Mouse (Mus musculus) liver (tissue): ENCODE results near the gene Retnlg.
"Not testable (repeated sequence)": the region's sequence is repeated elsewhere in the genome, so short reads cannot be mapped to it uniquely, and the experiment has no call there.

Experiments
- DNase-seq: peaks from one replicate; pipeline ENCODE4 v3.0.0-alpha.2; 2020; ENCODE audit warnings: mixed read lengths

Gene Retnlg

GRCm38 (mm10) chr16:48872321-48872720 lies at the start of gene Retnlg:
Gene Retnlg, plus strand, starts transcription at chr16:48872621.
- no peak for DNase-seq

DNA sequence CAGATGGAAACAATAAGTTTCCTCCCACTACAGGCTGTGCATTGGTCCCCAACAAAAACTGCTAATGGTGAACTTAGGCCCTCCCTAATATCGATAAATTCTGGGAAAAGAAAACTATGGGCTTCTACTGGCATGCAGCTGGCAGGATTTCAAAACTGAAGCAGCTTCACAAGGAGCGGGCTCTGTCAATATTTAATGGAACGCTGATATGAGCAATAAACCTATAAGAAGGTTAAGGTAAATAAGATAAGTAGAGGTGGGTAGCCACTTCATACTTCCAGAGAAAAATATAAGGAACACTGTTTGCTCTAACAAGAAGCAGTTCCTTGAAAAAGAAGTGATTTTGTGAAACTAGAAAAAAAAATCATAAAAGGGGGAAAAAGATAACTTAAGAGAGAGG lies 45.9 kb upstream of the Retnlg start:
- no peak for DNase-seq

- DNase-seq: no peak
These were observed 44.8 kb upstream of the Retnlg start for GRCm38 (mm10) chr16:48827625-48828024.

- DNase-seq: no peak
These were observed 43.4 kb upstream of the Retnlg start for GRCm38 (mm10) chr16:48829060-48829459.

DNA sequence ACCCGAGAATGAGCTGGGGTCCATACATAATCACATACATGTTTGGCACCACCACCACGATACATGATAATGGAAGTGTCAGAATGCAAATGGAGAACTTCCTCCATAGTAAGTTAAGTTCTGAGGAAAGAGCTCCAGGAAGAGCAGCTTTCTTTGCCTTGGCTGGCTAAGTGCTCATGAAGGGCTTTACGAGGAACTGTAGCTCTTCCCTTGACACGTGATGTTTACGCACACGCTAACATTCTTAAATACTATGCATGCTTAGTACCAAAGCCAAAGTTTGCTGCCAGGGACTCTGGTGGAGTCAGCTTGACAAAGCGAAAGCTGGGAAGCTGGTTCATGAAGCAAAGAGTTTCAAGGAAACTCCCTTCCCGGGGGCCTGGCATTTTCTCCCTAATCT lies 40.4 kb upstream of the Retnlg start:
- no peak for DNase-seq

DNA sequence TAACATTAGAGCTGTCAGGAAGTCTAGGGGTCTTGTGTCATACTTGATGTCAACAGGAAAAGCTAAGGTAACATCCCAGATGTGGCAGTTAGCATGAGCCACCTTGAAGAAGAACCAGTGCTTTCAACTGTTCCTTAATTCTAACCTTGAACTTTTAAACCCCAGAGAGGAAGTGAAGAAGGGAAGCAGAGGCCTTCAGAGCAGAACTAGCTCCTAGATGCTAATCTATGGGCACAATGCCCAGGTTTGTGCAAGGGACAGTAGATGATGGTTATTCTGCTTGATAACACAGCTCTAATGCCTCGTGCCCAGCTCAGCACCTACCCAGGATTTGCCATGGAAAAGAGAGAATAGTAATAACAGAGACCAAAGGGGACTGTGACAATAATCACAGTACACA lies 38.8 kb upstream of the Retnlg start:
- not testable (repeated sequence) for DNase-seq

- DNase-seq: no peak
These were observed 30.2 kb upstream of the Retnlg start, which contains the start of gene Retnla for GRCm38 (mm10) chr16:48842266-48842665. Gene Retnla, plus strand, starts transcription at chr16:48842551.

- DNase-seq: no peak
These were observed 28.6 kb upstream of the Retnlg start for GRCm38 (mm10) chr16:48843671-48844386.

DNA sequence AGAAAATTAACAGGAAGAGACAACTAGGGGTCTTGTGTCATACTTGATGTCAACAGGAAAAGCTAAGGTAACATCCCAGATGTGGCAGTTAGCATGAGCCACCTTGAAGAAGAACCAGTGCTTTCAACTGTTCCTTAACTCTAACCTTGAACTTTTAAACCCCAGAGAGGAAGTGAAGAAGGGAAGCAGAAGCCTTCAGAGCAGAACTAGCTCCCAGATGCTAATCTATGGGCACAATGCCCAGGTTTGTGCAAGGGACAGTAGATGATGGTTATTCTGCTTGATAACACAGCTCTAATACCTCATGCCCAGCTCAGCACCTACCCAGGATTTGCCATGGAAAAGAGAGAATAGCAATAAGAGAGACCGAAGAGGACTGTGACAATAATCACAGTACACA lies 7.4 kb upstream of the Retnlg start:
- not testable (repeated sequence) for DNase-seq

DNA sequence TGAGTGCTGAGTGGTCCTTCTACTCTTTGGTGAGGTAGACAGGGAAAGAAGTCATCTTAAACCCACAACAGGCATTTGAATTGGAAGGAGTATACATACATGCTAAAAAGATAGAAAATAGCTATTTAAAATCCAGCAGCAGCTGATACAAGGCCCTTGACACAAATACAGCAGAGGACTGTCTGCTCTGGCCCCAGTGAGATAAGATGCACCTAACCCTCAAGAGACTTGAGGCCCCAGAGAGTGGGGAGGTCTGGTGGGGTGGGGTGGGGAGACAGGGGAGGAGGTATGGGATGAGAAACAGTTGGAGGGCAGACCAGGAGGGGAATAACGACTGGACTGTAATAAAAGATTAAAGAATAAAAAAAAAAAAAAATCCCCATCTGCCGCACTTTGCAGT lies 4.7 kb upstream of the Retnlg start:
- DNase-seq: peak; percentile 10

GRCm38 (mm10) chr16:48868663-48869062 lies 3.8 kb upstream of the Retnlg start:
- DNase-seq: no peak

GRCm38 (mm10) chr16:48869671-48870070 lies 2.8 kb upstream of the Retnlg start:
- DNase-seq: no peak

GRCm38 (mm10) chr16:48871754-48872153 lies 667 bp upstream of the Retnlg start:
- DNase-seq: no peak

- no peak for DNase-seq
These were observed 18.3 kb downstream of the Retnlg start for GRCm38 (mm10) chr16:48890733-48891132.

DNA sequence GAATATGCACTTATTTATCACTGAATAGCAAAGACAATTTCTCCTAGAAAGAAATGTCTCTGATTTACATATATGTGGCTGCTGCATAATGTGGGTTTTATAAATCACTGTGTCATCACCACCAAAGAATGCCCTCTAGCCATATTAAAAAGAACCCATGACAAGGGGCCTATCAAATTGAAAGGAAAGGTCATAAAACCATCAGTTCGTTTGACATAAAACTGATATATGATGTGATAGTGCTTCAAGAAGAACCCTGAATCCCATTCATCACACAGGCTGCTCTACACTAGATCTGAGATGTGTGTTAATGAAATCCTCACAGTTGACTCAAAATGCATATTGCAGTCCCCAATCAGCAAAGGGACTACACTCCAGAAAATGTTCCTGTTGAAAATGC lies 27.4 kb downstream of the Retnlg start:
- DNase-seq: no peak

DNA sequence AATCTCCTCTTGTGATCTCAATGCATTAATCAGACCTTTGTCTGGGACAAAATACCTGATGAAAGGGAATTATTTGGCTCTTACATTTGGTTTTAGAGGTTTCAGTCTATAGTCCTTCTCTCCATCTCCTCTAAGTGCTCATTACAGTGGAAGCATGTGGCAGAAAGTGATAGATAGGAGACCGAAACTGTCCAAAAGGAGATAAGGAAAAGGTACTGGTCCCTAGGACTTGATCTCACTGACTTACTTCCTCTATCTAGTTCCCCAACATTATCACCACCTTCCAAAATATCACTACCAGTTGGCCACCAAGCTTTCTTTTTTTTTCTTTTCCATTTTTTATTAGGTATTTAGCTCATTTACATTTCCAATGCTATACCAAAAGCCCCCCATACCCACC lies 38.8 kb downstream of the Retnlg start:
- DNase-seq: no peak

- DNase-seq: no peak
These were observed 40.8 kb downstream of the Retnlg start for GRCm38 (mm10) chr16:48913206-48913605.

- DNase-seq: no peak
These were observed 51.3 kb downstream of the Retnlg start for GRCm38 (mm10) chr16:48923724-48924123.
